Mouse (Mus musculus) kidney, adult 11 months (tissue): ENCODE measurements at regions not wholly inside any gene's neighbourhood (a gene's known extent, or its start where the extent isn't known, plus 50 kb on each side); places are given as distances from the start of the nearest gene placed in this dataset.
A peak's percentile ranks its signal among the peaks of the same experiment; 100 is the strongest.

Experiments
- DNase-seq: peaks from one replicate; pipeline ENCODE4 v3.0.0; 2022

GRCm38 (mm10) chr3:137564282-137564681 lies 57.1 kb upstream of the Ddit4l start:
- DNase-seq = no peak

GRCm38 (mm10) chr3:137568580-137569313 lies 52.7 kb upstream of the Ddit4l start:
- peak; percentile 41 for DNase-seq
